Mouse (Mus musculus) right cerebral cortex, adult 18-20 months (tissue): ENCODE results near the gene Ube2q2.
"Not testable (repeated sequence)": the region's sequence is repeated elsewhere in the genome, so short reads cannot be mapped to it uniquely, and the experiment has no call there.

Experiments used
- DNase-seq: peaks from one replicate; pipeline ENCODE4 v3.0.0; 2022; ENCODE audit warnings: mixed read lengths

Ube2q2 gene

DNA sequence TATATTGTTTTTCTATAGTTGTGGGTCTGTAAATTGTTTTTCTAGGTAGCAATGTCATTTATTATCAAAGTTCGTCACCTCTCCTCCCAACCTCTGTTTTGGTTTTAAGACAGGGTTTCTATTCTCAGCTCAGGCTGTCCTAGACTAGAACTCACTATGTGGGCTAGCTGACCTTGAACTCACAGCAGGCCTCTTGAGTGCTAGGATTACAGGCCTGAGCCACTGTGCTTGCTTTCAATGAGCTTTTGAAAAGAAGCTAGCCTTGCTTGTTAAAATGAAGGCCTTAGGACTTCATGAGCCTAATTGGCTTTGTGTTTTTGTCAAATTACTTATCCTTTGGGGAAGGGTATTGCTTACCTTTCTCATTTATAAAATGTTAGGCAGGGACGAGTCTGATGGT is 25.6 kb downstream of the Ube2q2 start:
- no peak for DNase-seq

DNA sequence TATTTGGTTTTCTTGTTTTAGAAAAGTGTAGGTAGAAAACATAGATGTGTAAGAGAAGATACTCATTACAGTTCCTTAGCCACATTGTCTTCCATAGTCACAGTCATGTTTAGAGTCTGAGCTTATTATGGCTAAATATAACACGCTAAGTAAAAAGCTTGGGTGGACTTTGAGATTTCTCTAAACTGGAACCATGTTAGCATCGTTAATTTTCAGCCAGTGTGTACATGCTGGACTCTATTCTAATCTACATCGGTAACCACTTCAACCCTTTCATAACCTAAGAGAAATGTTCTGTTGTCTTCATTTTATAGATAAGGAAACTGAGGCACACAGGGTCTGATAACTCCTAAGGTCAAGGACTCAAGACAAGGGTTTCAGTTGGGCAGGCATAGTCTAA is 47.2 kb downstream of the Ube2q2 start:
- DNase-seq: no peak

DNA sequence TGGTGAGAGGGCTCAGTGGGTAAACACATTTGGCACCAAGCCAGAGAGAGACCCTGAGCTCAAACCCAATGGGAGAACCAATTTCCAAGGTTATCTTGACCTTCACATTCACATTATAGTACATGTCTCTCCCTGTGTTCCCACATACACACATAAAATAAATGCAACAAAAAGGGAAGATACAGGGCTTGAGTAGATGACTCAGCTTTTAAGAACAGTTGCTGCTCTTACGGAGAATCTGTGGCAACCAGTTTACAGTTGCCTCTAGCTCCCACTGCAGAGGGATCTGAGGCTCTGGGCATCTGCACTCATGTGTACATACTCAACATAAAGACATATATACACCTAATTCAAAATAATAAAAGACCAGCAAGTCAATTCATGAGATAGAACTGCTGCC is 49.6 kb downstream of the Ube2q2 start:
- DNase-seq: no peak

DNA sequence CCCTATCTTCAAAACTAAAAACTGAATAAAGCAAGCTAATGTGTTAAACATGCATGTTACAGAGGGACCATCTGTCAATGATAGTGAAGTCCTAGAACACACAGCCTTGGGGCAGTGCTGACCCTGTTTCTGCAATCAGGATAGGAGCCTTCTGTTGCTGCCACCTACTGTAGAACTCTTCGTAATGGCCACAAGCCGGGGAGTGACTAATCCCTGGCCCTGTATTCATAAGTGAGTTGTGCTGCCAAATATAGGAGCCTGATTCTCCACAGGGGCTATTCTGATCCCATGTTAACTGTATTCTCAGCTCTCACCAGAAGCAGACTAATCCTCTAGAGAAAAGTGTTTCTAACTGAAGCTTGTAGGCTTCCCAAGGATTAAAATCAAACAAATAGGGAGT is 50.7 kb downstream of the Ube2q2 start:
- DNase-seq: peak; percentile 53

DNA sequence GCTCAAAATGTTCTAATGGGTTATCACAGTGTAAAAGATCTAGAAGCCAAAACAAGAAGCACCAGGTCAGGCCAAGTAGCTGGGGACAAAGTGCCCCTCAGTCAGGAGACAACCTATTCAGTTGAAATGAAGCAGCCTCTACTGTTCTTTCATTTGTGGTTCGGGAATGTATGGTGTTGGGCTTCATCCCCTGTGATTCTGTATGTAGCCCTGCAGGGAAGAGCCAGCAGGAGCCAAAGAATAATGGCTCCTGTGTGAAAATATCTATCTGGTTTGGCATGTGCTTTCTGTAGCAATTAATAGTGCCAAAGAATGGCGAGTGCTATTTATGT is 59.8 kb downstream of the Ube2q2 start:
- DNase-seq: no peak

DNA sequence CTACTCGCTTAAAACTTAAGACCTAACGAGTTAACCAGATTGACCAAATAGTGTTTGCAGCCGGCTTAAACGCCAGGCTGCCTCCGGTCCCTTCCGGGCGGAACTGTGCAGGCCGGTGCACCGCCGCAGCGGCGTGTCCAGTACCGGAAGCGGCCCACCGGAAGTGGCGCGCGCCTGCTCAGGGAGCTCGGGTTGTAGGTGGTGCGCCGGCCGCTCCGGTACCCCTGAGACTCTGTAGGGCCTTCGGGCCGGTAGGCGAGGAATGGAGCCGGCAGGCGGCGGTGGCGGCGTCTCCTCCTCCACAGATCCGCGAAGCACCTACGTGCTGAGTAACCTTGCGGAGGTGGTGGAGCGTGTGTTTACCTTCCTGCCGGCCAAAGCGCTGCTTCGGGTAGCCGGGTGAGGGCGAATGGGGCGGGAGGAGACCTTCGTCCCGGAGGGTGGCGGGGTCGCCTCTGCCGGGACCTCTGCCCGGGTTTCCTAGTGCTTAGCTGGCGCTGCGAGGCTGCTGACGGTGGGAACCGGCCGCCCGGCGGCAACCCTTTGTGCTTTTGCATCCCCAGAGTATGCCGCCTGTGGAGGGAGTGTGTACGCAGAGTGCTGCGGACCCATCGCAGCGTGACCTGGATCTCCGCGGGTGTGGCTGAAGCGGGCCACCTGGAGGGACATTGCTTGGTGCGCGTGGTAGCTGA is 60.3 kb downstream of the Ube2q2 start, which contains the start of gene Fbxo22:
Gene Fbxo22 (plus strand): TSS at position 136 of the 692 bp plus-strand sequence.
- DNase-seq: peak; percentile 88

DNA sequence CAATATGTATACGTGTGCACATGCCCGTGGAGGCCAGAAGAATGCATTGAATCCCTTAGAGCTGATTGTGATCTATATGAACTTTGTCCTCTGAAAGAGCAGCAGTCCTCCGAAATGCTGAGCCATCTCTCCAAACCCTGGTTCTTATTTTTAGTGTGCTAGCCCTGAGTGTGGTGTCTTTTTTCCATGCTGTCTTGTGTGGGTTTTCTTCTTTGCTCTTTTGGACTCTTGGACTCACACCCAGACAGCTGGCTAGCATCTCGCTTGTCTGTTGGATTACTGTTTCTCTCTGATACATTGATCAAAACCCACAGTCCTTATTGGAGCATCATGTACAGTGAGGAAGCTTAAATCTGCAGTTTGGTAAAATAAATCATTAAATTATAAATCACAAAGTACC is 63.0 kb downstream of the Ube2q2 start:
- no peak for DNase-seq

DNA sequence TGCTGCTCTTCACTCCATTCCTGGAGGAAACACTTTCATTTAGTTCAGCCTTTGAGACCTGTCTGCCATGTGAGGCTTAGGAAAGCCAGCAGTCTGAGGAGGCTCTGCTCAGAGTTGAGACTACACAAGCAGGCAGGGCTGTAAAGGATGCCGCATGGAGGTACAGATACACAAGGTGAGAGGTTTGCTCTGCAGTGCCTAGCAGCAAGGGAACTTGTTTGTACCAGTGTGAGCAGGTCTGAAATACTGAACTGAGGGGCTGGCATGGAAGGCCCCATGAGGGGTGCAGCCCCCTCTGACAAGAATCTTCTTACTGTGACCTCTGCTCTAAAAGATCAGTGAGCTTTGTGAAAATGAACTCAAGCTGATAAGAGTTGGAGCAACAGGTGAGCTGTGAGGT is 64.7 kb downstream of the Ube2q2 start:
- no peak for DNase-seq

DNA sequence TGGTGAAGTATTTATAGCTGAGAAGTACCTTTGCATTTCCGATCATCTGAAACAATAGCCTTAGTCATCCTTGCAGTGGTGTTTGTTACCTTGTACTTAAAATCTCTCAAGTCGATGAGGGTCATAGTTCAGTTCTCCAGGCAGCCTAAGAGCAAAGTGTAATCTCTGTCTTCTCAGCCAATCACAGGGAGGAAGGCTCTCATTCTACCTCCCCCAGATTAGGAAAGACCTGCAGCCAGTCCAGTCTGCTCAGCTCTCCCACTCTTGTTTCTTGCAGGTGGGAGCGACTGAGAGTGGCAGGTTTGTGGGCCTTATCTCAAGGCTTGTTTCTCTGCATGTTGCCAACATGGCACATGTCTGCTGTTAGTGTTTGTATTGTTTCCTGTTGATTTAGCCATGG is 66.4 kb downstream of the Ube2q2 start:
- DNase-seq: no peak

DNA sequence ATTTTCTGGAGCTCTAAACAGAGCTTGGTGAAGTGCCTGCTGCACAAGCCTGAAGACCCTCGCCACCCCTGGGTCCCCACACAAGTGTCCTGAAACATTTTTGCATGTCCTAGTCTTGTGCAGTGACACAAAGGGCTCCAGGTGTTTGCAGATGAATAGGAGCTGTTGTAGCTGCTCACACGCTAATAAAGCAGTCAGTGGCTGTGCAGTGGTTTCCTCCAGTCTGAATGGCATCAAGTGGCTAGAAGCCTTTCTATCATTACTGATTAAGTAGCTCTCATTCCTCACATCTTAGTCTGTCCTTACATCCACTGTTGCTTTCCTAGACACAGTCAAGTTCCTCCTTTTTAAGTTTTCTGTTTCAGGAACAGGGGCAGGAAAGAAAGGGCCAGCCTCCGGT is 67.0 kb downstream of the Ube2q2 start:
- no peak for DNase-seq

DNA sequence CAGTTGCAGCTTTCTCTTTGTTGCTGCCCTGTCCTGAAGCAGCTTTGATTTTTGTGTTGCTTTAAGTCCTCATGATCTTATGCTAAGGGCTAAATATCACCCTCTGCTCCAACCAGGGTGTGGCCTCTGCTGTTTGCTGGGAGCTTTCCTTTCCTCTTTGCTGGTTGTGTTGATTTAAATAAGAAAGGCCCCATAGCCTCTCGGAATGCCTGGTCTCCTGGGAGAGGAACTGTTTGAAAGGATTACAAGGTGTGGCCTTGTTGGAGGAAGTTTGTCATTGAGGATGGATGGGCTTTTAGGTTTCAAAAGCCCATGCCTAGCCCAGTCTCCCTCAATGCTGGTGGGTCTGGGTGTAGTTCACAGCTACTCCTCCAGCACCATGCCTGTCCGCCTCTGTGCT is 67.4 kb downstream of the Ube2q2 start:
- no peak for DNase-seq

DNA sequence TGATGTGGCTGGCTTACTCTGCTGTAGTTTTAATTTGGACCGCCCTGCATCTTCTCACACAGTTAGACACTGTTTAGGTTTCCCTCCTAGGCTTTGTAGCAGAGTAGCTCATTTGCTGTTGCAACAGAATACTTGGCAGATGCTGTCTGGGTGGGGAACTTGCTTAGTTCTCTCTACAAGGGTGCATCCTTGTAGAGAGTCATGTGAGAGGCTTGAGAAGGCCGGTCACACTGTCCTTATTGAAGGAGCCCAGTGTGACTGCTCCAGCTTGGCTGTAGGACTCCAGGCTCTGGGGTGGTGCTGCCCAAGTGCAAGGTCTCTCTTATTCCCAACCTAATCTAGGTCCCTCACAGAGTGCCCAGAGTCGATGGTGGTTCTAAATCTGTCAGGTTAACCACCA is 68.7 kb downstream of the Ube2q2 start:
- no peak for DNase-seq

DNA sequence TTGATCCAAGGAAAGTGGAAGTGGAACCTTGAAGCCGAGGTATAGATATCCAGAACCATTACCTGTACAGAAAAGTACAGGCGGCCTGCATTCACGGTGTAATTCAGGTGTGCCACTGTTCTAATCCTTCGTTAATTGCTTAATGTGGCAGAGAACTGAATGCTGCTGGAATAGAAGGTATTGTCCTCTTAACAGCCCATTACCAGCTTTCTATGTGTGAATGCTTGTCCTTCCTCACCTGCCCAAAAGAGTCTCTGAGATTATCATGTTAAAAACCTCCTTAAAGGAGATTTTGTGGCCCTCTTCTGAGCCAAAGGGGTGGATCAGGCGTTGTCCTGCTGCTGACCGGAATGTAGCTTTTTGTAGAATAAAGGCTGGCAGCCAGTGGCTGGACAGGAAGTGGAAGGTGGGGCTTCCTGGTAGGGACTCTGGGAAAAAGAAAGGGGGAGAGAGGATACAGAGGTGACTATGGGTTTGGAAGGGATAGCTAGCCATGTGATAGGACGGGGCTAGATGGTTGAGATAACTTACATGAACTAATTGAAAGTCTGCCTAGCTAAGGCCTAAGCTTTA is 76.6 kb downstream of the Ube2q2 start:
- DNase-seq: no peak

DNA sequence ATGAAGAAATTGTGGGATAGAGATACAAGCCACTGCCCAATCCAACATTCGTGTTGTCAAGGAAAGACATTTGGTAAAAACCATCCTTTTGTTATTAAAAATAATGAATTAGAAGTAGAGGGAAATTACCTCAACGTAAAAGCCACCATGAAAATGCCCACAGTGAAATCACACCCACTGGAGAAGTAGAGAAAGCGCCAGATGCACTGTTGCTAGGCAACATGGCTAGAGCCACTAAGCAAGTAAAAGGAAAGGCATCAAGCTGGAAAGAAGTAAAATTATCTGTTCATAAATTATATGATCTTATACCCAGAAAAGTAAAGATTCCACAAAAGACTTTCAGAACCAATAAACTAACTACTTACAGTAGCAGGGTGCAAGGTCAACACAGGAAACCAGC is 77.6 kb downstream of the Ube2q2 start:
- DNase-seq: peak; percentile 51

DNA sequence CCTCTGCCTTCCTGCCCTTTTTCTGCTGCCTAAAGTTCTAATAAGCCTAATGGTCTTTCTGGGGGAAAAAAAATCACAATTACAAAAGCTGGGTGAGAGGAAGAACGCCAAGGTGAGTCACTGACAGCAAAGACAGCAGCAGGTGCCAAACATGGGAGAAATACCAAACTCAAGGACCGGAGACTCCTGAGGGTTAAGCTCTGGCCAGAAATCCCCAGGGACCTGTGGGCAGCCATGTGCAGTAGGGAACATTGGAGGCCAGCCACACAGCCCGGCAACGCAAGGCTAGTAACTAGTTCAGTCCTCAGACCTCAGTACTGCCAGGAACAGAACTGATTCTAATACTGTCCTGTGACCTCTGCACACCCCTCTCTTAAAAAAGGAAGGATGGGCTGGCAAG is 79.5 kb downstream of the Ube2q2 start:
- no peak for DNase-seq

DNA sequence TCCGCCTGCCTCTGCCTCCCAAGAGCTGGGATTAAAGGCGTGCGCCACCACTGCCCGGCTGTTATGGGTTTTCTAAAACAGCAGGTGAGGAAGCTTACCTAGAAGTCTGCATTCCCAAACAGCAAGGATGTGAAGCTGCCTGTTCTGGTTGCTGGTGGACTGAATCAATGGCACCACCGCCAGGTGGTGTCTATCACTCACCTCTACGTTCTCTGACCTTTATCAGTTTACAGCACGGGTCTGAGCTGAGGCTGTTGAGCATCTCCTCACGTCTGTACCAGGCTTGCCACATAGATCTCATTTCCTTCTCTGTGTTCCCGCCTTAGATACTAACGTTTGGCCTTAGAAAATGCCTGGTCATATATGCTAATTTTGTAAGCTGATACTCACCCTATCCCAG is 80.4 kb downstream of the Ube2q2 start:
- DNase-seq: no peak

DNA sequence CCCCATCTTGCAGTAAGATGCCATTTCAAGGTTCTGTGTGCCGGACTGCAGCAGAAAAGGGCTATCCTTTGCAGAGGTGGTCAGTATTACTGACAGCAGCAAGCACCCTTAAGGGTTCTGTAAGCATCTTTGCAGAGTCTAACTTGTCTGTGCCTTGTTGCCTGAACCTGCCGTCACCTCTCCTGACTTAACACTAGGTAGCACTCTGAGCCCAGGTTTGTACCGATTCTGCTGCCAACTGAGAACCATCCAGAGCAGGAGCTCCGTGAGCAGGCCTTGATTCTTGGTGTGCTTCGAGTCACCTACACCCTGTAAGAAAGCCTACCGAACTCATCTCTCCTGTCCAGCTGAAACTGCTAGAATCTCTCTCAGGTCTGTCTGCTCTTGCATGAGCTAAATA is 82.9 kb downstream of the Ube2q2 start:
- no peak for DNase-seq

DNA sequence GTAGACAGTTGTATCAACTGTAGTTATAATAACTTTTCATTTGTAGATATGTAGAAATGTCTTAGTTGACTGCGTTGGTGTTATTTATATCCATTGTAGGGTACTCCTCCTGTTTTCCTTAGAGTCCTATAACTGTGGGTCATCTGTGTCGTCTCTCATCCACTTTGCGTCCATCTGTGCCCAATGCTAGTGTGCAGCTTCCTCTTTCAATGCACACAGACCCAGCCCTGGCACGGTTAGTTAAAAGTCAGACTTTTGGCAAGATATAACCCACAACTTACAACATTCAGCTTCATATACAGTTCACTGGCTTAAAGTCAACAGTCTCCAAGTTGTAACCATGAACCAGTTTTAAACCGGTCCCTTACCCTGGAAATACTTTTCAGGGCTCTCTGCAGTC is 83.5 kb downstream of the Ube2q2 start:
- DNase-seq: no peak

DNA sequence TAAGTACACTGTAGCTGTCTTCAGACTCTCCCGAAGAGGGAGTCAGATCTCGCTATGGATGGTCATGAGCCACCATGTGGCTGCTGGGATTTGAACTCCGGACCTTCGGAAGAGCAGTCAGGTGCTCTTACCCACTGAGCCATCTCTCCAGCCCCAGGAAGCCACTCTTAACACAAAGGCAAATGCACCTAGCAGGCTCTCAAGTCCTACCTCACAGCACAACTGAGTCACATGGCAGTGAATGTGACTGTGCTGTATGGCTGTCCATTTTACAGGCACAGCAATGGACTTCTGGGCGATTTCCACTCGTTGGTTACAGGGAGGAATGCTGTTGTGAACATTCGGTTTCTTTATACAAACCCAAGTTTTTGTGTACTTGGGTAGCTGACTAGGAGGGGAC is 83.9 kb downstream of the Ube2q2 start:
- no peak for DNase-seq

DNA sequence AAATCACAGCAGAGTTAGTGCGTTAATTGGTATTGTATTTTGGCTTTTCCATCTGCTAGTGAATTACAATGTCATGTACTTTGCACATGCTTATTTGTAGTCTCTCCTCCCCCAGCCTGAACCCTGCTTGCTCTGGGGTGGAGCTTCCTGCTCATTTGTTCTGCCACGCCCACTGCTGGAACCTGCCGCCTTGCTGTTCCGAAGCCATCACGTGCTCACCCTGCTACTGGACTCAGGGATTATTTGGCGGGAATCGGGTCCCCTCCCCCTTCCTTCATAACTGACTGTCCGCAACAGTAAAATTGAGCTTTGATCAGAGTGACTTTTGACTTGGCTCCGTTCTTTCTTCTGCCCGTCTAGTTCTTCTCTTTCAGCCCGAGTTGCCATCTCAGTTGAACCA is 84.4 kb downstream of the Ube2q2 start:
- not testable (repeated sequence) for DNase-seq

DNA sequence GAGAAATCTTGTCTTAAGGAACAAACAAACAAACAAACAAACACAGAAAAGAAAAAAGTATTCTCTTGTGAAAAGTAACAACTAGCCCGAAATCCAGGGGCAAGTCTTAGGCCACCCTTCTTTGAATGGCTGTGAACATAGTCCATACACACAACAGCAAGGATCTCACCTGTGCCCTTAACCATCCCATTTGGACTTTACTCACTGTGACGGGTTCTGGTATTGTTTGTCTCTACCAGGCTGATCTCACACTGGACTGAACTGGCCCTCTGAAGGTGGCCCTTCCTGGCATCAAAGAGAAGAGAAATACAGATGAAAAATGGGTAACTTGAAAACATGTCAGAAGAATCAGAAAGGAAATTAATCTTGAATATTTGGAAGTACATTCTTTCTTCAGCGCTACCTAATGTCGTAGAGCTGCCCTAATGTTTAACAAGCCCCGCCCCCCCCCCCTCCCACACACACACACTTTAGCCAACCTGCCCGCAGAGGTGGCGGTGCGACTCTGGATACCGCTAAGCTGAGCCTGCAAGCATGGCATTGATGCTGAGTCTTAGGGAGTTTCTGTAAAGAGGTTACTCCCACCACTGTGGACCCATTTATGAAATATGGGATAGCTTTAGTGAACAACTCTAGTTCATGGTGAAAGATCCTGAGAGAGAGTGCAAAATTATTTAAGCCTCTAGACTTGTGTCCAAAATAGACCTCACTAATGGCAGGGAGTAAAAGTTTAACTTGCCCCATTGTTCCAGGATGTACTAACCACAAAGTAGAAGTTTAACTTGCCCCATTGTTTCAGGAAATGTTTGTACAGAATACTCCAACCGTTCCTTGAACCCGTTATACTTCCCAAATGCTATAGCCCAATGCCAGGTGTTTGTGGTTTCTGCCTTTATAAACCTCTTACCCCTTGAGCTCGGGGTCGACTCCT is 87.8 kb downstream of the Ube2q2 start:
- DNase-seq: no peak

DNA sequence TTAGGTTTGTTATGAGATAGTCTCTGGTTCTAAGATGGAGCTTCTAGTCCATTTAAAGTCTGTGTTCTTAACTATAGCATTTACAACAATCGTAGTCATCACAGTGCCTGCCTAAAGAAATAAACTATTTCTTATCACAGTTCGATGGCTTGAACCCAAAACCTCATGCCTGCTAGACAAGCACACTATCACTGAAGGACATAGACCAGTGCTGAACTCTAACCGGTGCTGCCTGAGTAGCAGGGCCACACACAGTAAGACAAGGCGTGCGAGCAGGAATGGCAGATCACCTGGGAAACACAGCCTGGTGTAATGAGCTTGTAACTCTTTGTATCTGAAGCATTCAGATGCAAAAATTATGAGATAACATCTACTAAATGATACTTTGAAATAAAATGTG is 92.2 kb downstream of the Ube2q2 start:
- DNase-seq: no peak

DNA sequence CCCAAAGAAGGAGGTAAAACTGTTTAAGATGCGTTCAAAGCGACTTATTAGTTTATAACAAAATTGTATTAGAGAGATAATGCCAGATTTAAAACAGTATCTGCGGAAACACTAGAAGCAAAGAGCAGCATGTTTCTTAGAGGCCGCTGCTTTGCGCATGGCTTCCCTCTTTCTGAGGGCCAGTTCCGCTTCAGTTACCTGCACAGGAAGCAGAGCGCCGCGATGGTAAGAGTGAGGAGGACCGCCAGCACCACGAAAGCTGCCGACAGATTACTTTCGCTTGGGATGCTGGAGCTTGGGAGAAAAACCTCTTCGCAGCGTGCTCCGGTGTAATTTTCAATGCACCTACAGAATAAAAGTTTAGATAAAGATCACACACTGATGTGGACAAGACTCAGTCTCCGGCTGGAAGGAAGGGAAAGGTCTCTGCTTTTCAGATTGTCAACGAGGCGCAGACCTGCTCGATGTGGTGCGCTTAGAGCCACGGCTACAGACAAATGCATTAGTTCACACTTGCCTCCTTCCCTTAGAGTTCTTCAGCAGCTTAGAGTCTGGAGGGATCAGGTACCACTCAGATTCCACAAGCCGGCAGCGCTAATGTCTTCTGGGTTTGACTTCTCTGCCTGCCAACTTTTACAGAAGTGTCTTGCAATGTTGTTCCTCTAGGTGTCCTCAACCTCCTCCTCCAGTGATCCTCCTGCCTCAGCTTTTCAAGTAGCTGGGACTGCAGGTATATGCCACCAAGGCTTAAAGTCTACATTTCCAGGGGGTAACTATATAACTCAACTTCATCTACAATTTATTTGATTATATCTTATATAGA is 93.4 kb downstream of the Ube2q2 start:
- no peak for DNase-seq
